Mouse (Mus musculus) layer of hippocampus, adult 11-12 months (tissue): ENCODE data around the gene Stra6.

Experiments used
- DNase-seq: peaks from one replicate; pipeline ENCODE4 v3.0.0; 2022; ENCODE audit warnings: low spot score

Gene Stra6

DNA sequence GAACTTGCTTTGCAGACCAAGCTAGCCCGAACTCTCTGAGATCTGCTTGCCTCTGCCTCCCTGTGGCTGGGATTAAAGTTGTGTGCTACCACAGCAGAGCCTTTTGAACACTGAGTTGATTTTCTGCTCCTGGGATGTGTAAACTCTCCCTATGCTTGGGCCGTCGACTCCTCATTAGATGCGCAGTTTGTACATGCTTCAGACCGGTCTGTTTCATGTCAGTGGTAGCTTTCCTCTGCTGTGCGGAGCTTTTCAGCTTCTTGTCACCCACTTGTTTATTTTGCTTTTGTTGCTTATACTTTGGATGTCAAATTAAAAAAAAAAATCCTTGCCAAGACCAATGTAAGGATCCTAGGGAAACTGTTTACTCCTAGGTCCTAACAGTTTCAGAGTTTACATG is 32.4 kb downstream of the Stra6 start:
- DNase-seq = no peak

DNA sequence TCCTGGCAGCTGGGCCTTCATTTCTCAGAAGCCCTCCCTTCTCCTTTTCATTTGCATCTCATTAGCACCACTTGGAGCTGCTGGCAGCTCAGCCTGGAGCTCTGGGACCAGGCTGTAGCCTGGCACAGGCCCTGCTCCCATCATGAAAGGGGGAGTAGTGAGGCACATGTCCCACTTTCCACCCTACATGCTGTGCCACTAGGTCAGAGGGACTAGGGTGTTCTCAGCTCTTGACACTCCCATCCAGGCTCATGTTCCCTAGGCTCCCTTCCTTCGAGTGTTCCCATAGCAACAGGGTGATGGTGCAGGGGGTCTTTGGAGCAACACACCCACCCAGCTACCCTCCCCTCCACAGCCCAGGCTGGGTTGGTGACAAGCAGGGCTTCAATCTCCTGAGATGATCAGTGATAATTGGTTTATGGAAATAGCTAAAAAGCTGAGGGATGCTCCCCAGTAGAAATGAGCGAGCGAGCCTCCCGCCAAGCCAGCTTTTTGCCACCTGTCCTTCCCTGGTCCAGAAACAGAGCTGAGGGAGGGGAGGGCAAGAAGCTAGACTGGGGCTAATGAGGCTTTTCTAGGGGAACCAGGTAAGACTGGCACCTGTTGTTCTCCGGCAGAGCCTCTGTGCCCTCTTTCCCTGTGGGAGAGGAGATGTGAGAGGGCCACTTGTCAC is 33.2 kb downstream of the Stra6 start:
- peak; percentile 76 for DNase-seq

DNA sequence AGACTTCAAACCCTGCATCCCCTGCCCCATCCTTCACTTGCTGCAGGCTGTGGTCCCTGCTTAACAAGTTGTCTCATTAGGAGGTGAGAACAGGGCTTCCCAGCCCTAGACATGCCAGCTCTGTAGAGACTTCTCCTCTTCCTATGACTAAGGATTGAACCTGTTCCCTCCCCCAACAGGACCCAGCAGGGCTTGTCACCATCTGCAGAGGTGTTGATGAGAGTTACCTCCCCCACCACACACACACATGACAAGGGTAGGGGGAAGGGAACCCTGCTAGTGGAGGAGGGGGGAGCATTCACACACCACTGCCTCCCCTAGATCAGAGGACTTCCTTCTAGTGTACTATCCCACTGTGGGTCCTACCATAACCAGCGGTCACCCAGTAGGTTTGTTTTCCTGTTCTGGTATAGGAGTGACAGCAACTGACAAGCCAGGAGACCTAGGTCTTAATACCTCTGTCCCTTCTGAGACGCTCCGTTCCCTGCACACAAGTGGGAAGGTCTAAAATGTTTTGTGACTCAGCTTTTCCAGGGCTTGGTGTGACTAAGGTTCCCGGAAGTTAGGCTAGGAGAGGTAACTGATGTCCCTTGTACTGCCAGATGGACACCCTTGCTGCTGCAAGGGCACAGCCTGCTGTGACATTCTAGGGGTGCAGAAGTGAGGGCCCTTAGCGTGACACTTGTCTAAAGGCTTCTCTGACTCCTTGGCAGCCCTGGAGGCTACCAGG is 36.4 kb downstream of the Stra6 start:
- DNase-seq = no peak

DNA sequence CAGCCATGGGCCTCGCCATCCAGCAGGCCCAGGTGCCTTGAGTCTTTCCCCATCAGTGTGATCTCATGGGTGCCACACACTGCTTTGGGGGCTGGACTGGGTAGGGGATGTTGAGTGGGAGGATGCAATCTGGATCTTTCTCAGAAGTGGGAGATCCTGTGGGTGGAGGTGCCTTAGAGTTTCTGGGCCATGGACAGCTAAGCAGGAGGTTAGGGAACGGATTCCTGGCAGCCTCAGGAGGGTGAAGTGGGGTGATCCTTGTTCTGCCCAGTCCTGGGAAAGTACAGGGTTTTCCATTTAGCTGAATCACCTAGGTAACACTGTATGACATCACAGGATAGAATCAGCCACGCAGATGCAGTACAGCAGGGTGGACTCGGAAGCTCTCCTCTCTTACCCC is 38.4 kb downstream of the Stra6 start:
- peak; percentile 53 for DNase-seq

DNA sequence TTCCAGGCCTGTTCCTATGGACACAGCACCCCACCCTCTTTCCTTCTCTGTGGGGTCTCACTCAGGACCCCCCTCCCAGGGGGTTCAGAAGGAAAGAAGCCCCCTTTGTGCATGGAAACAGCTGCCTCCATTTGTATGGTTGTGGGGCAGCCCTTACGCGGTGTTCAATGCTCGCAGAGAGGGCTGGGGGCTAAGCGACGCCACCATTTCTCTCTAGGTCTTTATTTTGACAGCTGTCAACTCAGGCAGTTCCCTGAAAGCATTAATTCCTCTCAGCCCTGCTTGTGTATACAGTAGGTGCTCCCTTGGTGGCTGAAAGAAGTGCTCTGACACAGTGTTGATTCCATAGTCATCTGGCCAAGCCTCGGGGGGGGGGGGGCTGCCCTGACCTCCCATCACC is 40.1 kb downstream of the Stra6 start:
- DNase-seq = no peak

DNA sequence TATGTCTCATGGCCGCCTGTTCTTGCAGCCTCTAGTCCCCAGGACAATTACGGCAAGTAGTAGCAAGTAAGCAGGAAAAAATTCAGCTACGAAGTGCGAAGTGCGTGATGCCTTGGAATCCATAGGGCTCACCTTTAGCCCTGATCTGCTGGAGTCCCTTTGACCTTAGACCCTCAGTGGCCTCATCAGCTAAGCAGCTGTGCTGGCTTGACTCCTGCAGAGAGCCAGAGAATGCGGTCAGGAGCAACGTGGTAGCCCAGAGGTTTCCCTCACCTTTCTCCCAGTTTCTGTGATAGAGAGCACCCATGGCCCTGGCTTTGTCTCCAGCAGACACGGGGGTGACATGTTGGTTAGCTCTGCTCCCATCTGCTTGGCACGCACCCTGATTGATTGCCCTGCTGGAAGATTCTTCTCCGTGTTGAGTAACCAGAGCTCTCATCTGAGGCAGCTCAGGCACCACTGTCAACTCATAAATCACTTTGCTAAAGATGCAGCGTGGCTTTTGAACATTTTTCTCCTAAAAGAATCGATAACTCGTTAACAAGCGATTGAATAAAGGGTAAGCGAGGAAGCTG is 42.1 kb downstream of the Stra6 start:
- no peak for DNase-seq

DNA sequence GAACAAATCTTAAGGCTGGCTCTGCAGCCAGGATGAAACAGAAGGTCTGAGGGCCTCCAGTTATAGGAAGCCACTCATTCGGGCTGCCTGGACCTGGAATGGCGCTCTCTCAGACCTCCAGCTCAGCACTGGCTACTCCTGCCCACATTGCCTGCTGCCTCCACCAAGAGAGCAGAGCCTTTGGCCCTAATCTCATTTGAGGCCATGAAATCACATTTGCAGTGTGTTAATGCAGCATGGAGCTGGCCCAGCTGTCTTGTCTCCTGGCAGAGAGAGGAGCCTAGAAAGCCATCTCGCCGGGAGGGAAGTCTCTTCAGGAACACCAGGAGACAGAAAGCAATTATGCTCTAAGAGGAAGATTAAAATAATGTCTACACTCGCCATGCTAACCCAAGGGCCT is 43.9 kb downstream of the Stra6 start:
- no peak for DNase-seq

DNA sequence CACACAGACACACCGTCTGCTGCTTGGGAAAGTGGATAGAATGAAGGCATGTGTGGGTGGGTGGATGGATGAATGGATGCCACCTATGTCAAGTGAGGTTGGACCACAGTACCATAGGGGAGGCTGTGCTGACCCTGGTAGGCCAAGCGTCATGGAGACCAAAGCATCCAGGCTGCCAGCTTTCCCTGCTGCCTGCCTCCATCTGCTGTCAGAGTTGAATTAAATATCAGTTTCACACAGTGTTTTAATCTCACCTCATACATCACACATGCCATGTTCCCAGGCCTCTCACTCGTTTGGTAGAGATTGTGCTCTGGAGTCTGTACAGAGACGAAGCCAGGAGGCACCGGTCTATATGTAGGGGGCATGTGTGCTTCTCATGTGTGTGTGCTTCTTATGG is 47.2 kb downstream of the Stra6 start:
- DNase-seq = no peak

DNA sequence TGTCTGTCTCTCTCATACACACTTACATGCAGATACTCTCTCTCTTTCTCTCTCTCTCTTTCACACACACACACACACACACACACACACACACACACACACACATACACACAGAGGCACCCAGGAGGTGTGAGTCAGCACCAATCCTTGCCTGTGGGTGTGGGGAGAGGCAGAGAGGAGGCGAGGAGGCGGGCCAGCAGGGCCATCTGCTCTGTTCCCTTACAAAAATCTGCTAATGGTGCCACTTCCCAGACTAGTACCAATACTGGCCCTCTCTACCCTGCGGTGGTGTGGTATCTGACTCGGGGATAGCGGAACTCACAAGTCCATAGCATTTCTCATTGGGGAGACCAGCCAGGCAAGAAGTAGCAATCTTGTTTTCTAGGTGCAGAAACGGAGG is 47.8 kb downstream of the Stra6 start:
- DNase-seq = peak; percentile 85

DNA sequence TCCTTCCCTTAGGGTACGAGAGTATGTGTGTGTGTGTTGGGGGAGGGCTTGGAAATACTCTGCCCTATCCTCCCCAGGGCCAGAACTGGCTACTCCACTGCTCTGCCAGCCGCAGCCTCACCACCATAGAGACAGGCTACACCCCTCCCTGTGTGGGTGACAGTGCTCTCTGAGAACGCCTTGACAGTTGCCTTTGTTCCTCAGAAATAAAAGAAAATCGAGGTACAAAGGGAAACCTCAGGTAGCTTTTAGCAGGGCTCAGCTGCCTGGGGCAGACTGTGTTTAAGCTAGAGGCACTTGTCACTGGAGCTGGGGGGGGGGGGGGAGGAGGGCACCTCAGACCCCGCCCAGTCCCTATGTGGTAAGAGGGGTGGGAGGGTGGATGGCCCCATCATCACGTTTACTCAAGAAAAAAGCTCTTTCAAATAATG is 48.7 kb downstream of the Stra6 start:
- no peak for DNase-seq

DNA sequence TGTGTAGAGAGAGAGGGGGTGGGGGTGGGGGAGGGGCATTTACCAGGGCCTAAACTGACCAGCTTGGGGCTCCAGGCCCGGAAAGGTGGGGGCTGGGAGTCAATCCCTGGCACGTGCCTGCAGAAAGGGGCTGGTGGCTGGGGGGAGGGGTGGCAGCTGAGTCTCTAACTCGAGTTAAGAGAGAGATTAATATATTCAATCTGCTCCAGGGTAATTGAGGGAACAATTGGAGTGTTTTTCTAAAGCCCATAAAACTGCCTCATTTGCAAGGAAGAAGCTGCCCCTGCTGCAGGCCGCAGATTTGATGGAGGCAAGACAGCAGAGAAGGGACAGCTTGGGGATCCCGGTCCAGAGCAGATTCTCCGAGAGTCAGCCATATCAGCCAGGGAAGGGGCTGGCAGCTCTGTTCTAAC is 49.3 kb downstream of the Stra6 start:
- DNase-seq = no peak

DNA sequence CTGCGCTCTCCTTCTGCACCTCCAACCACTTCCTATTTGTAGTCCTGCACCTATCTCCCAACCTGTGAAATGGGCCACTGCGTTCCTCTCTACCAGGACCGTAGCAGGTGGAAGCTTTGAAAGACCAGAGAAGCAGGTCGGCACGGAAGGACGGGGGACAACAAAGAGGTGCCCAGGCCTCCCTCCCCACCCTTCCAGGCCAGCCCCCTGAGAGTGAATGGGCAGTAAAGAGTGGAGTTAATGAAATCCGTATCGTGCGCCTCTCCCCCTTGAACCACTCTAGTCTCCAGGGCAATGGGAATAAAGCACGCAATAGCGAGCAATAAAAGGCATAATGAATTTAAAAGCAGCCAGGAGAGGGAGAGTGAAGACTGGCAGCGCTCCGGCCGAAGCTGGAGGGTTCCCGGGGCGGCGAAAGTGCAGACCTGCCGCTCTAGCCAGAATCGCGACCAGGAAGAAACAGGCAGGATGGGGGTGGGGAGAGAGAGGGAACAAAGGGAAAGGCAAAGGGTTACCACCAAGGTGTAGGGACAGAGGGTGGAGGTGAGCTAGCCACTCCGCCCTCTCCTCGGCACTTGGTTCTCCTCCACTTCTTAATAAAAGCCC is 49.8 kb downstream of the Stra6 start:
- DNase-seq = no peak

DNA sequence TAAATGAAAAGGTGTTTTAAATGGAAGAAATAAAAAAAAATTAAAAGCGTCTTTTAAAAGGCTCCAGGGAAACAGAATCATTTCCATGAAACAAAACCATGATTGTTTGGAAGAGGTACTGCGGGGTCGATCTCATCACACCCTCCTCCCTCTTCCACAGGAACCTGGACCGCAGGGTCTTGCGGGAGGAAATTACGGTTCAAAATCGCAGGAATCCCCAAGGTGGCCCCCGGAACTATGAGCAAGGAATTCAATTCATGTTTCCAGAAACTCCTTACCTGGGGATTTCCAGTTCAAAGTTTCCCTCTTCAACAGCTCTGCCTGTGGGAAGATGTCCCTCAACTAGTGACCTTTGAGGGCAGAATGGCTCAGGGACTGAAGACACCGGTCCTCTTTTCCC is 50.4 kb downstream of the Stra6 start:
- no peak for DNase-seq

DNA sequence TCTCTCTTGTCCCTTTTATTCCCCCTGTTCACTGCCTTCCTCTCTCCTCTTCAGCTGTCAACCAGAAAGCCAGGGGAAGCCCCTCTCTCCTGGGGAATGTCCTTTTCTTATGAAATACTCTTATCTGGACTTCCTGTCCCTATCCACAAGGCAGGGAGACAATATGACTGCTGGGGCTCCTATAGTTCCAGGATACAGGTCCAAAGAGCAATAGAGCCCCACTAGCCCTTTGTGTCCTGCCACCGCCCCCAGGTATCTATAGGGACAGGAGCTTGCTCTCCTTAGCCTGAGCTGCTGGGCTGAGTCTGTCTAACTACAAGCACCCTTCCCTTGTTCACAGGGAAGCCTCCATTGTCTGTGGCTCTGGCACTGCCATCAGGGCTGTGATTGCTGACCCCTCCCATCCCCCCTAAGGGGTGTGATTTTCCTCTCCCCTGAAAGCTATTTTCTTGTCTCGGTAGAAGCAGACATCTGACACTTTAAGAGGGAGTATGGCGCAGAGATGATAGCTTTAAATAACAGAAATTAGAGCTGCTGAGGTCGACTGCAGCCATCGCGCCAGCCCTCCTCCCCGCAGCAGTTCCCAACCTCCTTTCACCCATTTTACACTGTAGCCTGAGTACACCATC is 51.8 kb downstream of the Stra6 start:
- DNase-seq = no peak

DNA sequence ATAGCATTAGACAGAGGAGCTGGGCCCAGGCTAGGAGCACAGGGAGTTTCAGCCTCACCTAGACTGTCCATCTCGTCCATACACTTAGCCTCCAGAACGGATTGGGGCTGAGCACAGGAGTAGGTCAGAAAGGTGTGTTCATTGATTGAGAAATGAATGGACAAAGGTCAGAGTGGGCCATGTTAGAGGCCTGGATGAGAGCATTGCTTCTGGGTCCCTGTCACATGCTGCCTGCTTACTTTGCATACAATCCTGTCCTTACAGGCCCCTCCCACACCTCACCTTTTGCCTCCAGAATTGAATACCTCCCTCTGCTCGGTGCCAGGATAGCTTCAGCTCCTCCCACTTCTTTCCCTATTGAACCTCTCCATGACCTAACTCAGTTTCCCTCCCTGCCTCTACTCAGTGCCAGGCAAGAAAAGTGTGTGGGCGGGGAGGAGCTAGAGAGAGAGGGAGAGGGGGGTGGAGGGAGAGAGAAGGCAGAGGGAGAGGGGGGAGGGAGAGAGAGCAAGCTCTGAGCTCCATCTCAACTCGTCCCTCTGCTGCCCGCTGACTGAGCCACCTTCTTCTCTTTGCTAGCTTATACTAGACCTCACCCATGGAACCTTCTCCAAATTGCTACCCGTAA is 52.5 kb downstream of the Stra6 start:
- DNase-seq = no peak

DNA sequence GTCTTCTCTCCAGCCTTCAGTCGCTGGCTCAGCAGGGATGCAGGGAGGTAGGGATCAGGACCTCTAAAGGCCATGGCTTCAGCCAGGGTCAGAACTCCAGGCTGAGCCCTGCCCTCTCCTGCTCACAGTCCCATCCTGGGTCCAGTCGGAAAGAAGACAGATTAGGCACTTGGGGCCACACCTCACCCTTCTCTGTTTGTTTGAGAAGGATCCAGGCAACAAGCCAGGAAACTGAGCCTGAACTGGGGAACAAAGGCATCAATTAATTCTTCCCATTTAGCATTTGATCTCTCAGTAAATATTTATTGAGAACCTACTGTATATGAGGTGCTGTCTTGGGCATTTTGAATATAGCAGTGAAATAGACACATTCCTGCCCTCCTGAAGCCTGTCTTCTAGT is 55.1 kb downstream of the Stra6 start, which contains the start of gene Ccdc33:
Gene Ccdc33, minus strand, starts transcription at position 153 of the 400 bp plus-strand sequence.
- DNase-seq = no peak

DNA sequence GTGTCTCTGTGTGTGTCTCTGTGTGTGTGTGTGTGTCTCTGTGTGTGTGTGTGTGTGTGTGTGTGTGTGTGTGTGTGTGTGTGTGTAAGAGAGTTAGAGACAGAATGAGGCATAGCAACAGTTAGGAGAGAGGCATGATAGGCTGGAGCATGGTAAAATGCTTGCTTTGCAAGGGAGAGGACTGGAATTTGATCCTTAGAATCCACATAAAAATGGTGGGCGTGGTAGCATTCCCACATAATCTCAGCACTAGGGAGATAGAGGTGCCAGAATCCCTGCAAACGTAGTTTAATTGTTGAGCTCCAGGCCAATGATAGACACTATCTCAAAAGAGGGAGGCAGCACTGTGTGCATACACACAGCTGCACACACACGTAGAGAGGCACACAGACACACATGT is 61.5 kb downstream of the Stra6 start:
- no peak for DNase-seq

DNA sequence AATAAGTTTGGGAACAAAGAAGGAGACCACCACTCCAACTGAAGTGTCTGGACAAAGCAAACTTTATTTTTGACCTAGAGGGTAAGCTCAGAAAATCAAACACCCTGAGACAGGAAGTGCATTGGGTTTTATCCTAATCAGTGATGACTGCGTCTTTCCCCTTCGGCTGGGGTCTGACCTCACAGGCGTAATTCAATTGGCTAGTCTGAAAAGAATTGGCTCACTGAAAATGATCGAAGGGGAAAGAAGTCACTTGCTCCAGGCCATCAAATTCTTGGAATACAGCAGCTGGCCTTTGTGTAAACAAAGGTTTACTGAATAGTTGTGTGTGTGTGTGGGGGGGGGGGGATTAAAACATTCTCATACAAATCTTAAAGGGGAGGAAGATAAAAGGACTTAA is 62.2 kb downstream of the Stra6 start:
- no peak for DNase-seq

DNA sequence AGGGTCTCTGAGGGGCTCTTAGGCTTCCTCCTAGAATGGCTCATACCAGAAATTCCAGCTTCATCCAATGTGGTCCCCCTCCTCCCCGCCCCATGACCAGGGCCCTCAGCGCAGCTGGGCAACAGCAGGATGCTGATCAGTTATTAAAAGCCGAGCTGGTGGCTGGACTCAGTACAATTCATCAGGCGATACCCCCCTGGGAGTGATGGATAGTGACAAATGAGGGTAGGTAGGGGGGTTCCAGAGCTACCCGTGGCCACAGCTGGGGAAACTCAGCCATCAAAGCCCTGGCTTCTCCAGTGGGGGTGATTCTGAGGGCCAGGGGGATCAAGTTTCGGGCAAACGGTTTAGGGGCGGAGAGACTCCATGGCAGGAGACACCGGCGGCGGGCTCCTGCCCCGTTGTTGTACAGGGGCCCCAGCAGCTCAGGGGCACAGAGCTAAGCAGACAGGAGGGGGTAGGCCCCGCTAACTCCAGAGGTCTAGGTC is 65.4 kb downstream of the Stra6 start:
- DNase-seq = no peak

DNA sequence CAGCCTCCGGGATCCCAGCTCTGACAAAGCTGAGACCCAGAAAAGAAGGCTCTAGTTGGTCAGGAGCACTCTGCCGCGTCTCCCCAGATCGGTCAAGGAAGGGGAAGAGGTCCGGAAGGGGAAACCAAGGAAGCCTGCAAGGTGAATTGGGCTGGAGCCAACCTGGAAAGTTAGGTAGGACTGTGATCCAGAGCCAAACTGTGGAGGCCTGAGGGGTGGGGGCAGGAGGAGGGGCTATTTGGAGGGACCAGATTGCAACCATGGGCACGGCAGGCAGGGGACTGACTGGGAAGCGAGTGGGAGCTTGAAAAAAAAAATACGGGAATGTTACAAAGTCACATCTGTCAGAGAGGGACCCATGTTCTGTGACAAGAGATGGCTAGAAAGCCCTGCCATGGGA is 65.9 kb downstream of the Stra6 start:
- no peak for DNase-seq

DNA sequence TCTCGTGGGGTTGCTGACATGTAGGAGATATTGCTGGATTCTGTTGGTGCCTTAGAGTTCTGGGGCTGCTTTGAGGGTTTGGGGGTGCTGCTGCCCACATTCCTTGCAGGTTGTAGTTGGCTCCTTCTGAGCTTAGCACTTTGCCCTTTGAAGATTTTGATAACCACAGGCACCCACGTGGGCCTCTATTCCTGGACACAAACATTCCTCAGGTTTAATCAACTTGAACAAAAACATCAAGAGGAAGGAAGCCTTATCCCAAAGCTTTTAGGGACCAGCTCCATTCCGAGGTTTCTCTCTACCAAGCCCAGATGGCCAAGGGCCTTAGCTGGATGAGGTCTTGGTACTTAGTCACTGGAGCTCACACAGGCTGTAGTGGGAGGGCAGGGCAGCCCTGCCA is 67.3 kb downstream of the Stra6 start:
- no peak for DNase-seq

DNA sequence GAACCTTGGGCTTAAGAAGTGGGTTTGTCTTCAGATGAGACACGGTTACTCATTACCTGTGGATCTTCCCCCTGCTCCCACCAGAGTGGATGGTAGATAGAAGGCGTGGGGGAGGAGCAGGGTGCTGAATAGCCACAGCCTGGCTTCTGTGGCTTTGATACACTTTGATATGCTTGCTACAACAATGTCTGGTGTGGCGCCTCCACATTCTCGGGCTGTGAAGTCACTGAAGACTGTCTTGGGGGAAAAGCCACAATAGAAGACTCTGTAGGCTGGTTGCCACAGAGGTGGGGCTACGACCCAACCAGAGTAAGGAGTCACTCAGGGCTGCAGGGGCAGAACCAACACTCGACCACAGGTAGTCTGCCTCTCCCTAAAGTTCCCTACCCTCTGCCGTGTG is 68.1 kb downstream of the Stra6 start:
- DNase-seq = no peak
